Mouse (Mus musculus): ENCODE data around the gene Ccdc9b. TPM values are rescaled to one million over a fixed set of nuclear protein-coding genes. Genes with fewer than 3 reads are reported as not detected.

Ccdc9b gene
- polyA plus RNA-seq, 1 experiment = 27.6 TPM

DNA sequence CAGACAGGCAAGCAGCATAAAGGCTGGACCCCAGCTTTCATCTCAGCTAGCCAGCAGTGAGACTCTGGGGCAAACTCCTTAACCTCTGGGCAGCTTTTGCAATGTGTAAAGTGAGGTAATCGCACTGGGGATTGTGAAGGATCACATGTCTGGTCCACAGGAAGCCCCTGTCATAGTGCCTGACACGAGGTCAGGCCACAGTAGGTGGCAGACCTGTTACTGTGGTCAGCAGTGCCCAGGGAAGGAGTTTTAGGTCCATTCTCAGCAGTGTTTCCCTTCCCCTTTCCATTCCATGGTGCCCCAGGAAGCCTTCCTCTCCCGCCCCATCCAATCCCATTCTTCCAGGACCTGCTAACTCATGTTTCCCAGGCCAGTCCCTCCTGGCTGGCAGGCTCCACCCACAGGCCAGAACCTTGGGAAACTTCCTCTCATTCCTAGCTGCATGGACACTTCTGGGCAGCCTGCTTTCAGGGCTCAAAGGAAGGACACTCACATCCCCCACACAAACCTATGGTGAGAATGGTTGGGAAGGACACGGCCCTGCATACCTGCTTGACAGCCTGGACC is 52.7 kb downstream of the Ccdc9b start:
- WGBS = 52% methylated on average over 4 of the region's 4 CpGs
- TF ChIP-seq CTCF (IDR thresholded peaks at IDR 0.05; ENCODE audit: insufficient read depth, low read length) = no peak
- TF ChIP-seq POLR2A (IDR thresholded peaks at IDR 0.05; ENCODE audit: borderline replicate concordance, extremely low read depth, low read depth, low read length) = no peak
- H3K4me3 ChIP-seq (replicated peaks; ENCODE audit: extremely low read depth, low read depth, low read length) = no peak overlapping the region
- peaks cover 10% of the 10 kb centered on the region for H3K4me1 ChIP-seq (ENCODE audit: control insufficient read depth, insufficient read depth, low read length)
- no peak for DNase-seq

- no peak for DNase-seq
- no peak for TF ChIP-seq POLR2A (IDR thresholded peaks at IDR 0.05; ENCODE audit: borderline replicate concordance, extremely low read depth, low read depth, low read length)
- TF ChIP-seq CTCF (IDR thresholded peaks at IDR 0.05; ENCODE audit: insufficient read depth, low read length) = no peak
- Histone ChIP-seq H3K4me3 (replicated peaks; ENCODE audit: extremely low read depth, low read depth, low read length) (no peak overlapping the region), H3K4me1 (ENCODE audit: control insufficient read depth, insufficient read depth, low read length) (peaks cover 15% of the 10 kb centered on the region)
- WGBS = 43% methylated on average over 4 of the region's 4 CpGs
Measured at GRCm38 (mm10) chr2:118708472-118708871, 54.0 kb downstream of the Ccdc9b start.

DNA sequence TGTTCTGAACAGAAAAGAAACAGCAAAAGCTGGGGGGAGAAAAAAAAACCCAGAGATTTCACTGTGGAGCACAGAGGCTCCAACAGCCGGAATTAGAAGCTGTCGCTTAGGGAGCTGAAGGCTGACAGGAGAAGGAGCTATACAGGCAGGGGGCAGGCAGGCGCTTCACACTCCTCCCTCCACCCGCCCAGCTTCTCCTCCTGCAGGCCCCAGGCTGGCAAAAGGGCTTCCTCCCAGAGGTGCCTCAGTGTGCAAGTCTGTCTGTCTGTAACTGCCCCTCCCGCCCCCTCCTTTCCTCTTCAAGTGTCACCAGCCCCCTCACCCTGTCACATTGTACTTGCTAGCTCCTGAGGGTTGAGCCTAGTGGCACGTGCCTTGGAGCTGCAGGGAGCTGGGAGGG is 56.0 kb downstream of the Ccdc9b start:
- H3K4me3 ChIP-seq (replicated peaks; ENCODE audit: extremely low read depth, low read depth, low read length) = no peak overlapping the region
- H3K4me1 ChIP-seq (ENCODE audit: control insufficient read depth, insufficient read depth, low read length) = peaks cover 13% of the 10 kb centered on the region
- TF ChIP-seq POLR2A (IDR thresholded peaks at IDR 0.05; ENCODE audit: borderline replicate concordance, extremely low read depth, low read depth, low read length) (no peak), CTCF (IDR thresholded peaks at IDR 0.05; ENCODE audit: insufficient read depth, low read length) (no peak)
- WGBS = 36% methylated on average over 6 of the region's 6 CpGs
- DNase-seq = no peak

Other genes starting within 250 kb of the Ccdc9b start
- 31.5 and 35.9 TPM in 2 replicates for gene Bmf, start 213.0 kb downstream of the Ccdc9b start, polyA plus RNA-seq (2012; rRNA removed)
- 1.0 and 2.7 TPM in 2 replicates for gene Bub1b, start 164.4 kb downstream of the Ccdc9b start, polyA plus RNA-seq (2012; rRNA removed)
- 8.2 and 11.8 TPM in 2 replicates for gene Pak6, start 99.4 kb downstream of the Ccdc9b start, polyA plus RNA-seq (2012; rRNA removed)
- gene Ankrd63, start 58.7 kb downstream of the Ccdc9b start, polyA plus RNA-seq (2012; rRNA removed) = 5.0 and 5.4 TPM in 2 replicates
- gene Plcb2, start 34.2 kb downstream of the Ccdc9b start, polyA plus RNA-seq (2012; rRNA removed) = 11.8 and 15.2 TPM in 2 replicates
- 18.1 and 23.5 TPM in 2 replicates for gene Inafm2, start 16.9 kb downstream of the Ccdc9b start, polyA plus RNA-seq (2012; rRNA removed)
- gene Phgr1, start 10.1 kb upstream of the Ccdc9b start, polyA plus RNA-seq (2012; rRNA removed) = 2.2 and 70.4 TPM in 2 replicates
- 5.8 and 9.2 TPM in 2 replicates for gene Disp2, start 17.1 kb upstream of the Ccdc9b start, polyA plus RNA-seq (2012; rRNA removed)
- gene Knstrn, start 51.3 kb upstream of the Ccdc9b start, polyA plus RNA-seq (2012; rRNA removed) = 0.70 and 1.0 TPM in 2 replicates
- gene Ivd, start 99.3 kb upstream of the Ccdc9b start, polyA plus RNA-seq (2012; rRNA removed) = 56.4 and 77.5 TPM in 2 replicates
- gene Bahd1, start 137.7 kb upstream of the Ccdc9b start, polyA plus RNA-seq (2012; rRNA removed) = 18.7 and 21.0 TPM in 2 replicates
- 22.3 and 28.4 TPM in 2 replicates for gene Chst14, start 163.8 kb upstream of the Ccdc9b start, polyA plus RNA-seq (2012; rRNA removed)